Mouse (Mus musculus): Measurements from ENCODE around the gene Nedd4.
"Not testable (repeated sequence)": the region's sequence is repeated elsewhere in the genome, so short reads cannot be mapped to it uniquely, and the experiment has no call there.

Nedd4 gene

GRCm38 (mm10) chr9:72661895-72662661 lies at the start of gene Nedd4:
Gene Nedd4 (plus strand): TSS chr9:72662346.
- peak; percentile 72 to 80 for DNase-seq (ENCODE audit: low read depth in 2 of 2, low spot score in 2 of 2)

GRCm38 (mm10) chr9:72613884-72614283 lies 48.3 kb upstream of the Nedd4 start:
- DNase-seq (ENCODE audit: low read depth in 2 of 2, low spot score in 2 of 2): no peak

- no peak for DNase-seq (ENCODE audit: low read depth in 2 of 2, low spot score in 2 of 2)
Measured at GRCm38 (mm10) chr9:72614786-72615480, 47.2 kb upstream of the Nedd4 start.

- no peak for DNase-seq (ENCODE audit: low read depth in 2 of 2, low spot score in 2 of 2)
Measured at GRCm38 (mm10) chr9:72618037-72618436, 44.1 kb upstream of the Nedd4 start.

GRCm38 (mm10) chr9:72623605-72624004 lies 38.5 kb upstream of the Nedd4 start:
- no peak for DNase-seq (ENCODE audit: low read depth in 2 of 2, low spot score in 2 of 2)

GRCm38 (mm10) chr9:72627598-72627997 lies 34.5 kb upstream of the Nedd4 start:
- DNase-seq (ENCODE audit: low read depth in 2 of 2, low spot score in 2 of 2): no peak

GRCm38 (mm10) chr9:72628591-72628990 lies 33.6 kb upstream of the Nedd4 start:
- DNase-seq (ENCODE audit: low read depth in 2 of 2, low spot score in 2 of 2): no peak

GRCm38 (mm10) chr9:72632198-72632597 lies 29.9 kb upstream of the Nedd4 start:
- DNase-seq (ENCODE audit: low read depth in 2 of 2, low spot score in 2 of 2): no peak

GRCm38 (mm10) chr9:72635134-72635533 lies 27.0 kb upstream of the Nedd4 start:
- peak in 1 of 2 experiments; percentile 25 for DNase-seq (ENCODE audit: low read depth in 2 of 2, low spot score in 2 of 2)

GRCm38 (mm10) chr9:72636547-72636946 lies 25.6 kb upstream of the Nedd4 start:
- no peak for DNase-seq (ENCODE audit: low read depth in 2 of 2, low spot score in 2 of 2)

GRCm38 (mm10) chr9:72637243-72637642 lies 24.9 kb upstream of the Nedd4 start:
- DNase-seq (ENCODE audit: low read depth in 2 of 2, low spot score in 2 of 2): no peak

GRCm38 (mm10) chr9:72638951-72639842 lies 22.9 kb upstream of the Nedd4 start:
- no peak for DNase-seq (ENCODE audit: low read depth in 2 of 2, low spot score in 2 of 2)

GRCm38 (mm10) chr9:72639843-72640621 lies 22.1 kb upstream of the Nedd4 start:
- DNase-seq (ENCODE audit: low read depth in 2 of 2, low spot score in 2 of 2): no peak

GRCm38 (mm10) chr9:72640642-72641041 lies 21.5 kb upstream of the Nedd4 start:
- DNase-seq (ENCODE audit: low read depth in 2 of 2, low spot score in 2 of 2): no peak

GRCm38 (mm10) chr9:72641093-72641680 lies 21.0 kb upstream of the Nedd4 start:
- no peak for DNase-seq (ENCODE audit: low read depth in 2 of 2, low spot score in 2 of 2)

GRCm38 (mm10) chr9:72642756-72643447 lies 19.2 kb upstream of the Nedd4 start:
- not testable (repeated sequence) for DNase-seq (ENCODE audit: low read depth in 2 of 2, low spot score in 2 of 2)

GRCm38 (mm10) chr9:72643651-72644417 lies 18.3 kb upstream of the Nedd4 start:
- no peak for DNase-seq (ENCODE audit: low read depth in 2 of 2, low spot score in 2 of 2)

GRCm38 (mm10) chr9:72644418-72645110 lies 17.6 kb upstream of the Nedd4 start:
- no peak for DNase-seq (ENCODE audit: low read depth in 2 of 2, low spot score in 2 of 2)

All from CD8-positive naive resting alpha-beta T cell, adult 2 months (primary cell).